Mouse (Mus musculus) heart, embryonic 15.5 days (tissue): ENCODE measurements around the gene 4921536K21Rik. TPM values are rescaled to one million over a fixed set of nuclear protein-coding genes. Genes with fewer than 3 reads are reported as not detected.

Experiments
- ATAC-seq: fragments of 200-750 bp; cut with Nextera tagmentation; replicated peaks from 2 replicates; pipeline ENCODE4 v1.8.0; 2017; ENCODE audit warnings: low read depth, moderate TSS enrichment; ENCODE audit not compliant: insufficient number of reproducible peaks, insufficient read depth, low FRiP score
- H3K27ac ChIP-seq: fragments of 300-500 bp; sonication (generic); 2 replicates; pipeline ENCODE4 v1.5.1; 2015; ENCODE audit warnings: mild to moderate bottlenecking, inconsistent platforms
- H3K27me3 ChIP-seq: fragments of 300-500 bp; sonication (generic); 2 replicates; pipeline ENCODE4 v1.6.1; 2015; ENCODE audit warnings: inconsistent platforms
- H3K36me3 ChIP-seq: fragments of 300-500 bp; sonication (generic); 2 replicates; pipeline ENCODE4 v1.6.1; 2015; ENCODE audit warnings: mild to moderate bottlenecking, inconsistent platforms
- H3K4me1 ChIP-seq: fragments of 300-500 bp; sonication (generic); replicated peaks from 2 replicates; pipeline ENCODE4 v1.6.1; 2015; ENCODE audit warnings: inconsistent platforms
- H3K4me2 ChIP-seq: fragments of 300-500 bp; sonication (generic); 2 replicates; pipeline ENCODE4 v1.6.1; 2015; ENCODE audit warnings: inconsistent platforms, mild to moderate bottlenecking, moderate library complexity
- H3K4me3 ChIP-seq: fragments of 300-500 bp; sonication (generic); 2 replicates; pipeline ENCODE4 v1.5.1; 2015; ENCODE audit warnings: mild to moderate bottlenecking, inconsistent platforms
- H3K9ac ChIP-seq: fragments of 300-500 bp; sonication (generic); 2 replicates; pipeline ENCODE4 v1.6.1; 2015; ENCODE audit warnings: mild to moderate bottlenecking, inconsistent platforms
- H3K9me3 ChIP-seq: fragments of 300-500 bp; sonication (generic); replicated peaks from 2 replicates; pipeline ENCODE4 v1.6.1; 2016; ENCODE audit warnings: inconsistent platforms
- WGBS: fragments of 180-500 bp; shearing (Covaris S2); methylation state at CpG from one replicate; pipeline ENCODE4 v1.1.7; 2015; ENCODE audit warnings: mixed read lengths; 5-methylcytosine and 5-hydroxymethylcytosine counted together
- polyA plus RNA-seq: library from polyadenylated mRNA; unstranded; fragments of >200 nt; fragmentation: Nextera tagmentation; extraction: Ambion mirVana; gene quantifications from 2 replicates; pipeline ENCODE4 v1.2.1, GENCODE M21; 2015

The 4921536K21Rik gene
- polyA plus RNA-seq, 1 experiment from 2014 or later, result 0.21 TPM

- no peak overlapping the region for H3K4me3 ChIP-seq
- no peak overlapping the region for H3K4me2 ChIP-seq
- no peaks in the 10 kb centered on the region for H3K36me3 ChIP-seq
- peak overlapping the region; percentile 80 for H3K27ac ChIP-seq
- no peaks in the 10 kb centered on the region for H3K27me3 ChIP-seq
- H3K9me3 ChIP-seq, result no peaks in the 10 kb centered on the region
- WGBS, result 86% methylated on average over 3 of the region's 3 CpGs
- no peak overlapping the region for H3K9ac ChIP-seq
- no peak for ATAC-seq
- H3K4me1 ChIP-seq, result peaks cover 14% of the 10 kb centered on the region
Observed at GRCm38 (mm10) chr11:3854156-3854555, 40.7 kb downstream of the 4921536K21Rik start.

- 51% methylated on average over 5 of the region's 5 CpGs for WGBS
- ATAC-seq, result peak; percentile 77
- H3K36me3 ChIP-seq, result no peaks in the 10 kb centered on the region
- H3K27me3 ChIP-seq, result no peaks in the 10 kb centered on the region
- no peak overlapping the region for H3K9ac ChIP-seq
- H3K4me1 ChIP-seq, result peaks cover 14% of the 10 kb centered on the region
- no peaks in the 10 kb centered on the region for H3K9me3 ChIP-seq
- no peak overlapping the region for H3K4me3 ChIP-seq
- peak overlapping the region; percentile 80 for H3K27ac ChIP-seq
- H3K4me2 ChIP-seq, result no peak overlapping the region
Observed at GRCm38 (mm10) chr11:3853481-3854034, 41.3 kb downstream of the 4921536K21Rik start.

GRCm38 (mm10) chr11:3853031-3853430 lies 41.9 kb downstream of the 4921536K21Rik start:
- Histone ChIP-seq H3K9ac (no peak overlapping the region), H3K27ac (peak overlapping the region; percentile 80), H3K4me1 (peaks cover 14% of the 10 kb centered on the region), H3K36me3 (no peaks in the 10 kb centered on the region), H3K27me3 (no peaks in the 10 kb centered on the region), H3K4me3 (no peak overlapping the region), H3K9me3 (no peaks in the 10 kb centered on the region), H3K4me2 (no peak overlapping the region)
- no peak for ATAC-seq
- WGBS, result 92% methylated on average over 10 of the region's 10 CpGs

- no peak for ATAC-seq
Observed at GRCm38 (mm10) chr11:3851872-3852271, 43.0 kb downstream of the 4921536K21Rik start.

GRCm38 (mm10) chr11:3850746-3851277 lies 44.1 kb downstream of the 4921536K21Rik start:
- peaks cover 14% of the 10 kb centered on the region for H3K4me1 ChIP-seq
- ATAC-seq, result no peak
- no peak overlapping the region for H3K27ac ChIP-seq
- H3K4me2 ChIP-seq, result no peak overlapping the region
- WGBS, result 58% methylated on average over 5 of the region's 5 CpGs
- H3K36me3 ChIP-seq, result no peaks in the 10 kb centered on the region
- no peak overlapping the region for H3K4me3 ChIP-seq
- H3K9ac ChIP-seq, result no peak overlapping the region
- no peaks in the 10 kb centered on the region for H3K27me3 ChIP-seq
- H3K9me3 ChIP-seq, result no peaks in the 10 kb centered on the region

More at GRCm38 (mm10) chr11:3851872-3852271, 43.0 kb downstream of the 4921536K21Rik start:
- peaks cover 14% of the 10 kb centered on the region for H3K4me1 ChIP-seq
- WGBS, result 73% methylated on average over 4 of the region's 4 CpGs
- no peak overlapping the region for H3K27ac ChIP-seq
- H3K4me3 ChIP-seq, result no peak overlapping the region
- H3K27me3 ChIP-seq, result no peaks in the 10 kb centered on the region
- no peak overlapping the region for H3K4me2 ChIP-seq
- H3K9ac ChIP-seq, result no peak overlapping the region
- H3K36me3 ChIP-seq, result no peaks in the 10 kb centered on the region
- no peaks in the 10 kb centered on the region for H3K9me3 ChIP-seq

GRCm38 (mm10) chr11:3850315-3850614 lies 44.6 kb downstream of the 4921536K21Rik start:
- ATAC-seq, result no peak
- peaks cover 14% of the 10 kb centered on the region for H3K4me1 ChIP-seq
- H3K9ac ChIP-seq, result no peak overlapping the region
- WGBS, result 79% methylated on average over 2 of the region's 2 CpGs
- no peaks in the 10 kb centered on the region for H3K36me3 ChIP-seq
- no peak overlapping the region for H3K4me3 ChIP-seq
- no peaks in the 10 kb centered on the region for H3K27me3 ChIP-seq
- H3K9me3 ChIP-seq, result no peaks in the 10 kb centered on the region
- no peak overlapping the region for H3K27ac ChIP-seq
- H3K4me2 ChIP-seq, result no peak overlapping the region

GRCm38 (mm10) chr11:3849469-3850314 lies 45.2 kb downstream of the 4921536K21Rik start:
- no peak overlapping the region for H3K4me2 ChIP-seq
- H3K4me1 ChIP-seq, result peaks cover 16% of the 10 kb centered on the region
- H3K27ac ChIP-seq, result no peak overlapping the region
- no peak overlapping the region for H3K4me3 ChIP-seq
- no peaks in the 10 kb centered on the region for H3K36me3 ChIP-seq
- 78% methylated on average over 15 of the region's 15 CpGs for WGBS
- no peak overlapping the region for H3K9ac ChIP-seq
- H3K9me3 ChIP-seq, result no peaks in the 10 kb centered on the region
- no peaks in the 10 kb centered on the region for H3K27me3 ChIP-seq
- ATAC-seq, result no peak

- Histone ChIP-seq H3K9me3 (no peaks in the 10 kb centered on the region), H3K36me3 (no peaks in the 10 kb centered on the region), H3K9ac (no peak overlapping the region), H3K4me3 (no peak overlapping the region), H3K4me2 (no peak overlapping the region), H3K27me3 (no peaks in the 10 kb centered on the region), H3K4me1 (peaks cover 11% of the 10 kb centered on the region), H3K27ac (no peak overlapping the region)
- ATAC-seq, result no peak
- 52% methylated on average over 2 of the region's 2 CpGs for WGBS
Observed at GRCm38 (mm10) chr11:3846351-3846750, 48.5 kb downstream of the 4921536K21Rik start.

- H3K4me3 ChIP-seq, result no peak overlapping the region
- peak overlapping the region; percentile 76 for H3K27ac ChIP-seq
- H3K27me3 ChIP-seq, result no peaks in the 10 kb centered on the region
- H3K4me1 ChIP-seq, result peaks cover 11% of the 10 kb centered on the region
- 58% methylated on average over 17 of the region's 17 CpGs for WGBS
- no peak overlapping the region for H3K9ac ChIP-seq
- no peaks in the 10 kb centered on the region for H3K36me3 ChIP-seq
- H3K9me3 ChIP-seq, result no peaks in the 10 kb centered on the region
- no peak for ATAC-seq
- no peak overlapping the region; the same call in 1 of the 2 replicates for H3K4me2 ChIP-seq
Observed at GRCm38 (mm10) chr11:3843943-3844734, 50.8 kb downstream of the 4921536K21Rik start.
